12 mouse cellular contexts compared by ENCODE assay signal in genomic region chr1:159852088-159852487, GRCm38 (mm10).
DNase-seq lines count a peak whose midpoint lies in the region; ATAC-seq and TF ChIP-seq lines count a peak whose summit lies in the region.
"Had no signal": no experiment of that assay in that cellular context is flagged by ENCODE, and none has a peak within 500 bp of the region (broad histone marks: within the 10 kb centered on the region; RNA-seq: fewer than 3 reads in every experiment).

No protein-coding gene starts in this region.

- no peaks in the 10 kb centered on the region for H3K4me1 ChIP-seq in lung, embryonic 15.5 days
- H3K4me1 ChIP-seq in cerebellum, adult 2 months (ENCODE audit: control insufficient read depth, insufficient read depth, low read length): peaks cover 6% of the 10 kb centered on the region
- H3K4me1 ChIP-seq: liver, embryonic 12.5 days had no signal

- TF ChIP-seq POLR2A in cerebellum, adult 2 months (IDR thresholded peaks at IDR 0.05; ENCODE audit: borderline replicate concordance, insufficient read depth, low read length): no peak

- no peak overlapping the region for H3K4me3 ChIP-seq in lung, embryonic 15.5 days
- H3K4me3 ChIP-seq in cerebellum, adult 2 months (replicated peaks; ENCODE audit: insufficient read depth, low read depth, low read length): no peak overlapping the region
- H3K4me3 ChIP-seq: liver, embryonic 12.5 days had no signal

- WGBS in lung, embryonic 15.5 days: 72% methylated on average over 11 of the region's 11 CpGs
- 18% methylated on average over 11 of the region's 11 CpGs for WGBS in cerebellum, adult 2 months

- ATAC-seq in lung, embryonic 15.5 days (ENCODE audit: borderline replicate concordance, extremely low read depth, low FRiP score, low TSS enrichment): peak; percentile 27; the same call in 1 of the 2 replicates
- ATAC-seq: intestine, postnatal 0 days; liver, embryonic 12.5 days had no signal

- no peak for TF ChIP-seq CTCF in cerebellum, adult 2 months (IDR thresholded peaks at IDR 0.05; ENCODE audit: borderline replicate concordance, insufficient read depth, low read depth, low read length)

- no peak overlapping the region for H3K27ac ChIP-seq in lung, embryonic 15.5 days
- no peak overlapping the region for H3K27ac ChIP-seq in cerebellum, adult 2 months (ENCODE audit: insufficient read depth, low read length)
- H3K27ac ChIP-seq: liver, embryonic 12.5 days had no signal

- peak; percentile 12 to 13 for DNase-seq in heart, adult 18-20 months
- no peak for DNase-seq in heart, adult 8-10 months (ENCODE audit: low spot score)
- no peak for DNase-seq in lung, postnatal 25 days (ENCODE audit: low spot score)
- peak; percentile 48 to 54 for DNase-seq in cerebellum, adult 2 months
- DNase-seq in lung, postnatal 10 days: peak; percentile 8
- no peak for DNase-seq in c-Kit-positive CD71-positive TER-119-positive erythroid progenitor cells, embryonic 14.5 days (ENCODE audit: low spot score)
- DNase-seq: adrenal gland, postnatal 25 days; kidney, postnatal 14 days had no signal

- no peak overlapping the region for H3K9ac ChIP-seq in lung, embryonic 15.5 days
- H3K9ac ChIP-seq: liver, embryonic 12.5 days had no signal

- no peaks in the 10 kb centered on the region for H3K27me3 ChIP-seq in lung, embryonic 15.5 days
- H3K27me3 ChIP-seq in cerebellum, adult 2 months (ENCODE audit: control insufficient read depth, insufficient read depth, low read length): no peaks in the 10 kb centered on the region
- H3K27me3 ChIP-seq: liver, embryonic 12.5 days had no signal

- no peaks in the 10 kb centered on the region for H3K36me3 ChIP-seq in lung, embryonic 15.5 days
- H3K36me3 ChIP-seq: G1E; liver, embryonic 12.5 days had no signal

- H3K9me3 ChIP-seq in lung, embryonic 15.5 days: no peaks in the 10 kb centered on the region
- H3K9me3 ChIP-seq: G1E; liver, embryonic 12.5 days had no signal

- no peak overlapping the region for H3K4me2 ChIP-seq in lung, embryonic 15.5 days
- H3K4me2 ChIP-seq: liver, embryonic 12.5 days had no signal

Comparison
In these comparisons a context has a peak if more than half of its experiments do, and no peak if none do; other contexts are left out.
1. DNase-seq: peak in heart, adult 18-20 months (2 of 2), cerebellum, adult 2 months (2 of 2) and lung, postnatal 10 days (single experiment); none in heart, adult 8-10 months (single experiment), lung, postnatal 25 days (single experiment) and c-Kit-positive CD71-positive TER-119-positive erythroid progenitor cells, embryonic 14.5 days (single experiment).